Mouse (Mus musculus) CH12F3 (cell line): ENCODE data around the gene Olfr561.

Source experiments
- in situ Hi-C: fragments of 300-500 bp; cut with MboI; formaldehyde crosslinking; loops from 2 replicates; pipeline ENCODE4 v1.14.3; 2020; ENCODE audit warnings: low sequenced_read_pairs

Olfr561 gene

GRCm38 (mm10) chr7:102770921-102771320 is at the start of gene Olfr561:
TSS of gene Olfr561 (plus strand) at chr7:102771221.
- in situ Hi-C loops: no loop called here

DNA sequence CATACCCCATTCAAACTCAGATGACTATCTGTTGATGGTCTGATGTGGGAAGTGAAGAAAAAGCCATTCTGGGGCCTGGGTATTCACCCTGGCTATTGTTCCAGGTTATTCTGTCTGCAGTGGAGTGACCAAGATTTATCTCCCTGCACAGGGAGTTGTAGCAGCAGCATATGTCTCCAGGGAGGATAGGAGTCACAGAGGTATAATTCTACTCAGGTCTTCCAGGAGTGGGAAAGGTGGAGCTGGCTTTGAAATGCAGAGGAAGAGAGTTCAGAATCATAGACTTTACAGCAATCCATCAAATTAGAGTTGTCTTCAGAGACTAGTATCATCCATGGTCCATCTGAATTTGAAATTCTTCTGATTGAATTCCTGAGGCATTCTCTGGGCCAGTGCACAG is 43.6 kb upstream of the Olfr561 start, which contains the start of gene Olfr559:
Olfr559 (minus strand) TSS at position 101 of the 400 bp plus-strand sequence.
- in situ Hi-C loops: no loop called here

DNA sequence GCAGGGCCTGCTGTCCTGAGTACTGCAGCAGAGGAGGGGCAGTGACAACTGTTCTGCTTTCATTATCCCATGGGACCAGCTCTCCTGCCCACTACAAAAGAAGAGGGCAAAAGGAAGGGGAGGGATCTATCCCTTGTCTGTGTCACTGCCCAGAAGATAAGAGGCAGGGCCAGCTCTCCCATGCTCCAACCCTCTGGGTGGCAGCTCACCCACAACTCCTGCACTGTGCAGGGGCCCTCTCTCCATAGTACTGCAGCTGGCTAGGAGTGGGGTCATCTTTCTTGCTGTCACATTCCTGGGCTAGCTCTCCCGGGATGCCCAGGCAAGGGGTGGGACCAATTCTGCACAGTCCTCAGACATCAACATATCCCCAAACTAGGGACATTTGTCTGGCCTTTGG is 37.2 kb upstream of the Olfr561 start:
- in situ Hi-C loops: no loop called here

GRCm38 (mm10) chr7:102737705-102738104 is 33.3 kb upstream of the Olfr561 start:
- in situ Hi-C loops: no loop called here

- in situ Hi-C loops: no loop called here
Observed at GRCm38 (mm10) chr7:102752086-102752485, 18.9 kb upstream of the Olfr561 start.

DNA sequence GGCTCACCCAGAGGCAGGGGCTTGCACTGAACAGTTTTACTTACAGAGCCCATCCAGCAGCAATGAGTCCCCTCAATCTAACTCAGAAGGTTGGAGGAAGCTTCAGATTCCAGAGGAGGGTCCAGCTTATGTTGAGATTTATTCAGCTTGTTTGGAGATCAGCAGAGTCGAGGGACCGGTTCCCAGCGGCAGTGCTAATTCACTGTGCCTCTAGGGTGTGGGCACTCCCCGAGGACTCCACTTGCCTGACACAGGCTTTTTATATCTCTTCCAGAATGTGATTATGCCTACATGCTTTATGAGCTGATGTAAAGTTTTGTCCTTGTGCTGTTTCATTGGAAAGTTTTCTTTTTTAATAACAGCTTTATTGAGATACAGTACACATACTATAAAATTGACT is 11.8 kb upstream of the Olfr561 start, which contains the start of the genes Olfr560 and Olfr78:
Olfr560 (minus strand) TSS at position 101 of the 400 bp plus-strand sequence.
Olfr78 (minus strand) TSS at position 206 of the 400 bp plus-strand sequence.
- in situ Hi-C loops: no loop called here

DNA sequence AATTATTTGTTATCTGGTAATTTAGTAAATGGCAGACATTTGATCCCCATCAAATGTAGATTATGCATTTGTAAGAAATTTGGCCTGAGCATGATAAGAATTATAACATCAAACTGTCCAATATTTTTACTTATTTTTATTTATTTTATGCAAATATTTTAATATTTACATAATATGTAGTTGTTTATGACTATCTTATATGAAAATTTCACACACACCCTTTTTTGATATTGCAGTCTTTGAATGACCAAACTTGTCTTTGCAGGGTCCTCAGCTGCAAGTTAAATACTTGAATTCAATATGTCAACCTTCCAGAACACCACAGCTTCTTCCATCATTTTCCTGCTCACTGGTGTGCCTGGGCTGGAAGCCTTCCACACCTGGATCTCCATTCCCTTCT is 32.2 kb downstream of the Olfr561 start, which contains the start of gene Olfr564:
Olfr564 (plus strand) TSS at position 301 of the 400 bp plus-strand sequence.
- in situ Hi-C loops: no loop called here
